Mouse (Mus musculus): ENCODE data around the gene Exo5. TPM values are rescaled to one million over a fixed set of nuclear protein-coding genes. Genes with fewer than 3 reads are reported as not detected.

Exo5 gene
- polyA plus RNA-seq, 1 experiment from 2014 or later, result 23.5 TPM

DNA sequence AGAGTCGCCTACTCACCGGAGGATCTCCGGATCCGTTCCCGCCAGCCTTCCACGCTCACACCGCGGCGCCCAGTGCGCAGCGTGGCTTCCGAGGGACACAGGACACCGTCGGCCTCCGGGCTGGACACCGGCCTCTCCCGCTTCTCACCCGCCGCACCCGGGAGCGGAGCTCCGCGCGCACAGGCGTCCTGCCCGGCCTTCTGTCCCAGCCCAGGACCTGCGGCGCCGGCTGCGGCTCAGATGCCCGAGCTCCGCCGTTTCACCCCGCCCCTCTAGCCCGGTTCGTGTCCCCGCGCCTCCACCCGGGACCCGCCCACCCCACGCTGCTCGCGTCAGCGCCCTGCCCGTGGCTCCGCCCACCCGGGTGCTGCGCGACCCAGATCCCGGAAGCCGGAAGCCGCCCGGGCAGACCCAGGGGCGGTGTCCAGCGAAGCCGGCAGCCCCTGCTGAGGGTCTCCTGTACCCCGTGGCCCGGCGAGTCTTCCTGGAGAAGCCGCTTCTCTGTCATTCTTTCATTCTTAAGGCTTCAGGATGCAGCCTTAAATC, 26.7 kb upstream of the Exo5 start, which contains the start of gene Zfp69:
Gene Zfp69 (minus strand): TSS at position 272 of the 546 bp plus-strand sequence.
- peak; percentile 97 for ATAC-seq (ENCODE audit: insufficient number of reproducible peaks, insufficient read depth, low FRiP score, low read depth)
- Histone ChIP-seq H3K4me2 (replicated peaks; ENCODE audit: low read depth, low read length) (peak within 1 kb of the TSS; percentile 58), H3K36me3 (ENCODE audit: control insufficient read depth, insufficient read depth, low read length) (peaks cover 2% of the 10 kb centered on the region; the same call in 1 of the 2 replicates), H3K27me3 (ENCODE audit: control insufficient read depth, insufficient read depth, low read length) (no peaks in the 10 kb centered on the region), H3K4me1 (ENCODE audit: control insufficient read depth, insufficient read depth, low read length) (no peaks in the 10 kb centered on the region), H3K4me3 (ENCODE audit: low read depth, low read length) (peak within 1 kb of the TSS; percentile 72), H3K9ac (replicated peaks; ENCODE audit: low read depth, low read length) (peak within 1 kb of the TSS; percentile 79), H3K9me3 (ENCODE audit: control insufficient read depth, low read depth, low read length) (no peaks in the 10 kb centered on the region), H3K27ac (ENCODE audit: low read length) (peak within 1 kb of the TSS; percentile 80)
- under 1% methylated on average over 59 of the region's 60 CpGs for WGBS

GRCm38 (mm10) chr4:120950763-120951427, 26.1 kb upstream of the Exo5 start:
- Histone ChIP-seq H3K27ac (ENCODE audit: low read length) (peak overlapping the region; percentile 80), H3K27me3 (ENCODE audit: control insufficient read depth, insufficient read depth, low read length) (no peaks in the 10 kb centered on the region), H3K9ac (replicated peaks; ENCODE audit: low read depth, low read length) (peak overlapping the region; percentile 79), H3K9me3 (ENCODE audit: control insufficient read depth, low read depth, low read length) (no peaks in the 10 kb centered on the region), H3K4me2 (replicated peaks; ENCODE audit: low read depth, low read length) (peak overlapping the region; percentile 58), H3K4me1 (ENCODE audit: control insufficient read depth, insufficient read depth, low read length) (no peaks in the 10 kb centered on the region), H3K36me3 (ENCODE audit: control insufficient read depth, insufficient read depth, low read length) (peaks cover 7% of the 10 kb centered on the region), H3K4me3 (ENCODE audit: low read depth, low read length) (peak overlapping the region; percentile 72)
- ATAC-seq (ENCODE audit: insufficient number of reproducible peaks, insufficient read depth, low FRiP score, low read depth), result 0 out of 2 replicates have a peak, but pooled peaks have one; percentile 7
- WGBS, result 5% methylated on average over 20 of the region's 20 CpGs

DNA sequence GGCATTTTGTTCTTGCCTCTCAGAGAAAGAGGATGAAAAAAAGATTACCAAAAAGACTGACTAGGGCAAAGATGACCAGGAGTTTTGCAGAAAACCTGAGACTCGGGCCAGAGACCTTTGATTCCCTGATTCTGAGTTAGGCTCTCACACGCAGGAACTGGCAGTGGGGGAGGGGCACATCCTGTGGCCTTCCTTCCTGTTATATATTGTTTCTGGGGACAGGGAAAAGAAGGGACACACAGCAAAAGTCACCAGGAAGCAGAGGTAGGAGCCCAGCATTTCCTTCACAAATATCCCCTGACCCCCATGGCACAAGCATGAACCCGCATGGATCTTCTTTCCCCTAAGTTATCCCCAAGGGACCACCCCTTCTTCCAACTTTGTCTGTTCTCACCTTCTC, 24.1 kb upstream of the Exo5 start:
- peaks cover 7% of the 10 kb centered on the region for H3K36me3 ChIP-seq (ENCODE audit: control insufficient read depth, insufficient read depth, low read length)
- H3K9me3 ChIP-seq (ENCODE audit: control insufficient read depth, low read depth, low read length), result no peaks in the 10 kb centered on the region
- H3K4me1 ChIP-seq (ENCODE audit: control insufficient read depth, insufficient read depth, low read length), result no peaks in the 10 kb centered on the region
- no peak for ATAC-seq (ENCODE audit: insufficient number of reproducible peaks, insufficient read depth, low FRiP score, low read depth)
- no peaks in the 10 kb centered on the region for H3K27me3 ChIP-seq (ENCODE audit: control insufficient read depth, insufficient read depth, low read length)
- H3K27ac ChIP-seq (ENCODE audit: low read length), result no peak overlapping the region
- H3K4me3 ChIP-seq (ENCODE audit: low read depth, low read length), result no peak overlapping the region
- no peak overlapping the region for H3K4me2 ChIP-seq (replicated peaks; ENCODE audit: low read depth, low read length)
- 60% methylated on average over 3 of the region's 3 CpGs for WGBS
- H3K9ac ChIP-seq (replicated peaks; ENCODE audit: low read depth, low read length), result no peak overlapping the region

DNA sequence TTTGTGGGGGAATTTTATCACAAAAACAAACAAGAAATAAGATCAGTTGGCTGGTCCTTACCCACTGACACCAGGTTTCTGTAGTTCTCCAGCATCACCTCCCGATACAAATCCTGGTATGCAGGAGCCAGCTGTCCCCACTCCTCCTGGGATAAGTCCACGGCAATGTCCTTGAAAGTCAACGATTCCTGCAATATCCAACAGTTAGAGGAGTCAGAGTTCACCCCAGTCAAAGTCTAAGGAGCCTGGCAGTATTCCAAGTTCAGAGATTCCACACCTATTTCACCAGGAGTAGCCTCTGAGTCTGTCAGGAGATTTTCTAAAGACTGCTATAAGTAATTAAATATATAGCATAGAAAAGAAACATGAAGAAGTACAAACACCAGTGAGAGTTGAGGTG, 10.2 kb upstream of the Exo5 start:
- no peak for ATAC-seq (ENCODE audit: insufficient number of reproducible peaks, insufficient read depth, low FRiP score, low read depth)
- no peak overlapping the region for H3K9ac ChIP-seq (replicated peaks; ENCODE audit: low read depth, low read length)
- H3K36me3 ChIP-seq (ENCODE audit: control insufficient read depth, insufficient read depth, low read length), result no peaks in the 10 kb centered on the region; the same call in 1 of the 2 replicates
- peaks cover 3% of the 10 kb centered on the region; the same call in 1 of the 2 replicates for H3K9me3 ChIP-seq (ENCODE audit: control insufficient read depth, low read depth, low read length)
- H3K27ac ChIP-seq (ENCODE audit: low read length), result no peak overlapping the region
- no peaks in the 10 kb centered on the region for H3K4me1 ChIP-seq (ENCODE audit: control insufficient read depth, insufficient read depth, low read length)
- no peak overlapping the region for H3K4me3 ChIP-seq (ENCODE audit: low read depth, low read length)
- H3K27me3 ChIP-seq (ENCODE audit: control insufficient read depth, insufficient read depth, low read length), result no peaks in the 10 kb centered on the region
- H3K4me2 ChIP-seq (replicated peaks; ENCODE audit: low read depth, low read length), result no peak overlapping the region
- 70% methylated on average over 3 of the region's 3 CpGs for WGBS

GRCm38 (mm10) chr4:120930736-120931135, 5.9 kb upstream of the Exo5 start:
- WGBS, result 94% methylated on average over 18 of the region's 18 CpGs
- H3K27ac ChIP-seq (ENCODE audit: low read length), result no peak overlapping the region
- H3K9me3 ChIP-seq (ENCODE audit: control insufficient read depth, low read depth, low read length), result peaks cover 3% of the 10 kb centered on the region; the same call in 1 of the 2 replicates
- no peak for ATAC-seq (ENCODE audit: insufficient number of reproducible peaks, insufficient read depth, low FRiP score, low read depth)
- H3K4me2 ChIP-seq (replicated peaks; ENCODE audit: low read depth, low read length), result no peak overlapping the region
- H3K36me3 ChIP-seq (ENCODE audit: control insufficient read depth, insufficient read depth, low read length), result no peaks in the 10 kb centered on the region; the same call in 1 of the 2 replicates
- no peak overlapping the region for H3K4me3 ChIP-seq (ENCODE audit: low read depth, low read length)
- no peaks in the 10 kb centered on the region for H3K4me1 ChIP-seq (ENCODE audit: control insufficient read depth, insufficient read depth, low read length)
- no peak overlapping the region for H3K9ac ChIP-seq (replicated peaks; ENCODE audit: low read depth, low read length)
- no peaks in the 10 kb centered on the region for H3K27me3 ChIP-seq (ENCODE audit: control insufficient read depth, insufficient read depth, low read length)

DNA sequence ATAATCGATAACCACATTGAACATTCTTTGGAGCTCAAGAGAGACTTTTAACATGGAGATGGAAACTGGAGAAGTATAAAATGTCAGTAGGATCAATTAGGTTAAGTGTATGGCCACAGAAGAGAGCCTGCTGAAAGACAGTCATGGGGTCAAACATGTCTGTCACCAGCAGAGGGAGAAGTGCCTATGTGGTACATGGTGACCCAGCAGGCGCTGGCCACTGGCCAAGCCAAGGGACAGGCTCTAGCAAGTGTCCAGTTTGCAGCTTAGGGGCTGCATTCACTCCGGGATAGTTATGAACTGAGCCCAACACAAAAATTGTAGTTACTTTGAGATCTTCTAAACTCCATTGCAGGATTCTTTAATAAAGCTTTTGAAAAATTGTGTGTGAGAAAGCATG, 3.9 kb upstream of the Exo5 start:
- H3K4me2 ChIP-seq (replicated peaks; ENCODE audit: low read depth, low read length), result no peak overlapping the region
- no peaks in the 10 kb centered on the region for H3K27me3 ChIP-seq (ENCODE audit: control insufficient read depth, insufficient read depth, low read length)
- no peak overlapping the region for H3K9ac ChIP-seq (replicated peaks; ENCODE audit: low read depth, low read length)
- H3K36me3 ChIP-seq (ENCODE audit: control insufficient read depth, insufficient read depth, low read length), result no peaks in the 10 kb centered on the region; the same call in 1 of the 2 replicates
- peaks cover 3% of the 10 kb centered on the region; the same call in 1 of the 2 replicates for H3K9me3 ChIP-seq (ENCODE audit: control insufficient read depth, low read depth, low read length)
- no peak overlapping the region for H3K27ac ChIP-seq (ENCODE audit: low read length)
- WGBS, result 83% methylated on average over 3 of the region's 3 CpGs
- H3K4me3 ChIP-seq (ENCODE audit: low read depth, low read length), result no peak overlapping the region
- no peak for ATAC-seq (ENCODE audit: insufficient number of reproducible peaks, insufficient read depth, low FRiP score, low read depth)
- H3K4me1 ChIP-seq (ENCODE audit: control insufficient read depth, insufficient read depth, low read length), result 0 out of 2 replicates have a peak, but pooled peaks cover 4% of the 10 kb centered on the region

- peak overlapping the region; percentile 73 for H3K4me3 ChIP-seq (ENCODE audit: low read depth, low read length)
- H3K27ac ChIP-seq (ENCODE audit: low read length), result peak overlapping the region; percentile 85
- H3K9me3 ChIP-seq (ENCODE audit: control insufficient read depth, low read depth, low read length), result peaks cover 7% of the 10 kb centered on the region; the same call in 1 of the 2 replicates
- peak overlapping the region; percentile 72 for H3K9ac ChIP-seq (replicated peaks; ENCODE audit: low read depth, low read length)
- 20% methylated on average over 3 of the region's 3 CpGs for WGBS
- no peaks in the 10 kb centered on the region for H3K27me3 ChIP-seq (ENCODE audit: control insufficient read depth, insufficient read depth, low read length)
- H3K36me3 ChIP-seq (ENCODE audit: control insufficient read depth, insufficient read depth, low read length), result peaks cover 17% of the 10 kb centered on the region
- 0 out of 2 replicates have a peak, but pooled peaks cover 4% of the 10 kb centered on the region for H3K4me1 ChIP-seq (ENCODE audit: control insufficient read depth, insufficient read depth, low read length)
- peak overlapping the region; percentile 54 for H3K4me2 ChIP-seq (replicated peaks; ENCODE audit: low read depth, low read length)
- ATAC-seq (ENCODE audit: insufficient number of reproducible peaks, insufficient read depth, low FRiP score, low read depth), result no peak
These were observed 569 bp upstream of the Exo5 start for GRCm38 (mm10) chr4:120925386-120925785.

GRCm38 (mm10) chr4:120921461-120921860, 3.4 kb downstream of the Exo5 start:
- Histone ChIP-seq H3K36me3 (ENCODE audit: control insufficient read depth, insufficient read depth, low read length) (peaks cover 19% of the 10 kb centered on the region), H3K27ac (ENCODE audit: low read length) (no peak overlapping the region), H3K9ac (replicated peaks; ENCODE audit: low read depth, low read length) (no peak overlapping the region), H3K4me1 (ENCODE audit: control insufficient read depth, insufficient read depth, low read length) (0 out of 2 replicates have a peak, but pooled peaks cover 4% of the 10 kb centered on the region), H3K9me3 (ENCODE audit: control insufficient read depth, low read depth, low read length) (peaks cover 6% of the 10 kb centered on the region; the same call in 1 of the 2 replicates), H3K4me2 (replicated peaks; ENCODE audit: low read depth, low read length) (no peak overlapping the region), H3K27me3 (ENCODE audit: control insufficient read depth, insufficient read depth, low read length) (no peaks in the 10 kb centered on the region), H3K4me3 (ENCODE audit: low read depth, low read length) (no peak overlapping the region)
- 92% methylated on average over 8 of the region's 8 CpGs for WGBS
- ATAC-seq (ENCODE audit: insufficient number of reproducible peaks, insufficient read depth, low FRiP score, low read depth), result no peak

Measured in stomach, embryonic 14.5 days (tissue).